Mouse (Mus musculus) myocyte (in vitro differentiated cells): ENCODE results near the gene Nop9. TPM values are rescaled to one million over a fixed set of nuclear protein-coding genes. Genes with fewer than 3 reads are reported as not detected.

Experiments
- H3K27me3 ChIP-seq: one replicate; pipeline ENCODE4 v1.6.1; 2011; ENCODE audit not compliant: control insufficient read depth, insufficient read depth, insufficient read length
- H3K36me3 ChIP-seq: one replicate; pipeline ENCODE4 v1.6.1; 2011; ENCODE audit not compliant: control insufficient read depth, insufficient read depth
- H3K4me2 ChIP-seq: one replicate; pipeline ENCODE4 v1.6.1; 2011; ENCODE audit warnings: low read depth, control low read depth
- H3K4me3 ChIP-seq: one replicate; pipeline ENCODE4 v1.5.1; 2011; ENCODE audit warnings: mild to moderate bottlenecking, control low read depth, moderate library complexity
- H3K79me2 ChIP-seq: one replicate; pipeline ENCODE4 v1.6.1; 2011; ENCODE audit not compliant: control insufficient read depth, insufficient read depth
- H3ac ChIP-seq: one replicate; pipeline ENCODE4 v1.6.1; 2011; ENCODE audit not compliant: control insufficient read depth, insufficient read length
- CEBPB ChIP-seq: IDR thresholded peaks from 2 replicates; pipeline ENCODE4 v1.6.1; 2011; ENCODE audit warnings: mild to moderate bottlenecking, moderate library complexity; ENCODE audit not compliant: poor library complexity, insufficient read depth, severe bottlenecking
- E2F4 ChIP-seq: IDR thresholded peaks from one replicate; pipeline ENCODE4 v1.6.1; 2011; ENCODE audit warnings: mild to moderate bottlenecking, control low read depth, moderate library complexity; ENCODE audit not compliant: insufficient read depth
- MAX ChIP-seq: IDR thresholded peaks from one replicate; pipeline ENCODE4 v1.6.1; 2011; ENCODE audit warnings: low read depth, mild to moderate bottlenecking, control low read depth
- MYOD1 ChIP-seq, 3 experiments: IDR thresholded peaks; one replicate each; pipeline ENCODE4 v1.6.1; 2011; ENCODE audit warnings: control low read depth in 2 of 3, low read depth in 2 of 3, mild to moderate bottlenecking in 2 of 3, moderate library complexity in 1 of 3; ENCODE audit not compliant: insufficient read length in 2 of 3, control insufficient read depth in 1 of 3
- MYOG ChIP-seq, 3 experiments: IDR thresholded peaks; one replicate each; pipeline ENCODE4 v1.6.1; 2011; ENCODE audit warnings: control low read depth in 2 of 3, low read depth in 2 of 3, mild to moderate bottlenecking in 2 of 3; ENCODE audit not compliant: insufficient read length in 2 of 3, control insufficient read depth in 1 of 3, insufficient read depth in 1 of 3
- POLR2A ChIP-seq: IDR thresholded peaks from one replicate; pipeline ENCODE4 v1.6.1; 2011; ENCODE audit warnings: low read depth, mild to moderate bottlenecking, control low read depth, moderate library complexity; ENCODE audit not compliant: insufficient read length
- POLR2AphosphoS2 ChIP-seq: IDR thresholded peaks from one replicate; pipeline ENCODE4 v1.6.1; 2011; ENCODE audit warnings: low read depth, control low read depth; ENCODE audit not compliant: insufficient read length
- REST ChIP-seq: IDR thresholded peaks from one replicate; pipeline ENCODE4 v1.6.1; 2011; ENCODE audit warnings: mild to moderate bottlenecking, control low read depth, moderate library complexity; ENCODE audit not compliant: insufficient read depth, insufficient read length
- SRF ChIP-seq: IDR thresholded peaks from one replicate; pipeline ENCODE4 v1.6.1; 2011; ENCODE audit warnings: low read depth; ENCODE audit not compliant: control insufficient read depth, insufficient read length
- TCF12 ChIP-seq: IDR thresholded peaks from one replicate; pipeline ENCODE4 v1.6.1; 2011; ENCODE audit warnings: mild to moderate bottlenecking, control low read depth; ENCODE audit not compliant: poor library complexity, insufficient read depth, severe bottlenecking
- TCF3 ChIP-seq: IDR thresholded peaks from one replicate; pipeline ENCODE4 v1.6.1; 2011; ENCODE audit warnings: low read depth, control low read depth; ENCODE audit not compliant: insufficient read length
- USF1 ChIP-seq: IDR thresholded peaks from one replicate; pipeline ENCODE4 v1.6.1; 2011; ENCODE audit warnings: low read depth, mild to moderate bottlenecking, control low read depth, moderate library complexity
- polyA plus RNA-seq: library from polyadenylated mRNA; unstranded; fragments of >200 nt; fragmentation: generic; extraction: Trizol; gene quantifications from one replicate; pipeline ENCODE4 v1.2.1, GENCODE M21; 2012; ENCODE audit warnings: missing spikeins

Nop9 gene
- polyA plus RNA-seq, 1 experiment, result 24.9 TPM

DNA sequence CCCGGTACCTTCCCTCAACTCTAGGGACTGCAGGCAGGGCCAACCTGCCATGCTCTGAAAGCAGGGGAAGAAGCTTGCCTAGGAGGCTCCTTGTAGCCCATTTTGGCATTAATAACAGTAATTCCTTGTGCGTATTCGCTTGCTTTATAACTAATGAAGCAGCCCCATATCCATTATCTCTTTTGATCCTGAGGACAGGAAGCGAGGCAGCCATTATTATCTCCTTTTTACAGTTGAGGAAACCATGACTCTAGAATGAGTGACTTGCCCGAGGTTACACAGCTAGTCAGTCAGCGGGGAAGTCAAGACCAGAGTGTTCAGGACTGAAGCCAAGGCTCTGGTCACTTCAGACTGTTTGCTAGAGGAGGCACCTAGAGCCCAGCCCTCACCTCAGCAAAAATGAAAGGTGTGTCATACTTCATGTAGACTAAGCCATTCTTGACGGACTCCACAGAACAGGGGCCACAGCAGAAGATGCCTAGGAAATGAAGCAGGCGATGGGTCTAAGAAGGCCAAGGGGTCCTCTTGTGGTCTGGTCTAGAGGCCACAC, 39.4 kb upstream of the Nop9 start:
- no peak for TF ChIP-seq MYOG (IDR thresholded peaks at IDR 0.05; ENCODE audit: control insufficient read depth in 1 of 3, insufficient read depth in 1 of 3, insufficient read length in 2 of 3, low read depth in 2 of 3)
- TF ChIP-seq POLR2AphosphoS2, result no peak
- no peak for TF ChIP-seq CEBPB
- TF ChIP-seq POLR2A, result no peak
- TF ChIP-seq SRF, result no peak
- TF ChIP-seq MAX, result no peak
- TF ChIP-seq REST, result no peak
- no peak for TF ChIP-seq E2F4
- no peak for TF ChIP-seq MYOD1 (IDR thresholded peaks at IDR 0.05; ENCODE audit: control insufficient read depth in 1 of 3, insufficient read length in 2 of 3, low read depth in 2 of 3)
- no peak for TF ChIP-seq TCF3
- TF ChIP-seq TCF12, result no peak
- no peak for TF ChIP-seq USF1
- H3K27me3 ChIP-seq, result no peaks in the 10 kb centered on the region
- H3K79me2 ChIP-seq, result no peaks in the 10 kb centered on the region
- H3ac ChIP-seq, result no peak overlapping the region
- no peak overlapping the region for H3K4me3 ChIP-seq
- no peaks in the 10 kb centered on the region for H3K36me3 ChIP-seq
- H3K4me2 ChIP-seq, result no peak overlapping the region

DNA sequence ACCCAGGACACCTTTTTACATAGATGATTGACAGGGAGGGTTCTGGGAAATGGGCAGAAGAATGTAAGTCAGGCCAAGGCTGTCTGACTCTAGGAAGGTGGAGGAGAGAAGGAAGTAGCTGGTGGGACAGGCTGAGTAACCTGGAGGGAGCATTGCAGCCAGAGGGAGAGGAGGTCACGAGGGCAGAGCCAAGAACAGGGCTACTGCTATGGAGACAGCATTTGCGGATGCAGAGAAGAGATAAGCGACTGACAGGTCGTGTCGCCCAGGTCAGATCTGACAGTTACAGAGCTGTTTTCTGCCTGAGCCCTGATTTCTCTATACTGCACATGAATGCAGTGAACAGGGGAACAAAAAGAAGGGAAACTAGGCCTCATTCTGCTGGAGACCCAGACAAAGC, 38.1 kb upstream of the Nop9 start:
- Histone ChIP-seq H3K36me3 (no peaks in the 10 kb centered on the region), H3ac (no peak overlapping the region), H3K4me2 (no peak overlapping the region), H3K27me3 (no peaks in the 10 kb centered on the region), H3K79me2 (no peaks in the 10 kb centered on the region), H3K4me3 (no peak overlapping the region)
- no peak for TF ChIP-seq REST
- TF ChIP-seq CEBPB, result no peak
- TF ChIP-seq MYOG (IDR thresholded peaks at IDR 0.05; ENCODE audit: control insufficient read depth in 1 of 3, insufficient read depth in 1 of 3, insufficient read length in 2 of 3, low read depth in 2 of 3), result no peak
- no peak for TF ChIP-seq SRF
- no peak for TF ChIP-seq POLR2AphosphoS2
- TF ChIP-seq MAX, result no peak
- TF ChIP-seq POLR2A, result no peak
- no peak for TF ChIP-seq E2F4
- TF ChIP-seq TCF12, result no peak
- no peak for TF ChIP-seq MYOD1 (IDR thresholded peaks at IDR 0.05; ENCODE audit: control insufficient read depth in 1 of 3, insufficient read length in 2 of 3, low read depth in 2 of 3)
- no peak for TF ChIP-seq USF1
- TF ChIP-seq TCF3, result no peak

DNA sequence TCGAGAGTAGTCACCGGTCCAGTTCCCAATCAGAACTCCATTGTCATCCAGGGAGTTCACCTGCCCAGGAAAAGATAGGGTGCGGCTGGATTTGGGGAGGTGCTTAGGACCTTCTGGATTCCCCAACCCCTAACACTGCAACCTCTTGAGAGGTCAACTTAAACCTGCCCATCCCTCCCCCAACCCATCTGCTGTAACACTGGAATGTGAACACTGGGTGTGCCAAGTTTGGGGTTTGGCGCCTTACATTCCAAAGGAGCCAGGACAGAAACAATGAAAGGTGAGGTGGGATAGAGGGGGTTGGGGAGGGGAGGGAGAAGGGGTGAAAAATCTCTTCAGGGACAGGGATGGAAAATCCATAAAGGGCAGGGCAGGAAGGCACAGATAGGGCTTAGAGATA, 36.0 kb upstream of the Nop9 start:
- no peaks in the 10 kb centered on the region for H3K27me3 ChIP-seq
- H3K4me3 ChIP-seq, result no peak overlapping the region
- H3K79me2 ChIP-seq, result no peaks in the 10 kb centered on the region
- no peak for TF ChIP-seq USF1
- no peak overlapping the region for H3ac ChIP-seq
- no peaks in the 10 kb centered on the region for H3K36me3 ChIP-seq
- no peak overlapping the region for H3K4me2 ChIP-seq

DNA sequence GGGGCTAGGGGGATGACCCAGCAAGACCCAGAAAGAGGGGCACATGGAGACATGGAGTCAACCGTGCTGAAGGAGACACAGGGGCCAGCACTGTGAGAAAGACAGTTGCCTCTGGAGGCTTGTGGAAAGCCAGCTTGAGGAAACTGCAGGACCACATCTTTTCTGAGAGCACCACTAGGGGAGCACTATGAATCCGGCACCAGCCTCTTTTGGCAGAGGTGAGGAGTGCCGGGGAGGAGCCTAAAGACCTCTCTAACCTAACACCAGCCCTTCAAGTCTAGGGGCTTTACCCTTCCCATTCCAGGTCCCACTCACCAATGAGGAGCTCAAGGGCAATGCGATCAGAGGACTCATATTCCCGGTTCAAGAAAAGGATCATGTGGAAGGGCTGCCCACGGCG, 33.7 kb upstream of the Nop9 start:
- TF ChIP-seq POLR2A, result no peak
- no peak for TF ChIP-seq CEBPB
- TF ChIP-seq SRF, result no peak
- TF ChIP-seq REST, result no peak
- no peak for TF ChIP-seq USF1
- TF ChIP-seq TCF3, result no peak
- no peak for TF ChIP-seq MYOG (IDR thresholded peaks at IDR 0.05; ENCODE audit: control insufficient read depth in 1 of 3, insufficient read depth in 1 of 3, insufficient read length in 2 of 3, low read depth in 2 of 3)
- no peak for TF ChIP-seq E2F4
- TF ChIP-seq POLR2AphosphoS2, result no peak
- no peak for TF ChIP-seq TCF12
- TF ChIP-seq MYOD1 (IDR thresholded peaks at IDR 0.05; ENCODE audit: control insufficient read depth in 1 of 3, insufficient read length in 2 of 3, low read depth in 2 of 3), result no peak
- no peak for TF ChIP-seq MAX
- H3K4me3 ChIP-seq, result no peak overlapping the region
- H3ac ChIP-seq, result no peak overlapping the region
- H3K36me3 ChIP-seq, result no peaks in the 10 kb centered on the region
- H3K79me2 ChIP-seq, result no peaks in the 10 kb centered on the region
- no peak overlapping the region for H3K4me2 ChIP-seq
- H3K27me3 ChIP-seq, result no peaks in the 10 kb centered on the region

DNA sequence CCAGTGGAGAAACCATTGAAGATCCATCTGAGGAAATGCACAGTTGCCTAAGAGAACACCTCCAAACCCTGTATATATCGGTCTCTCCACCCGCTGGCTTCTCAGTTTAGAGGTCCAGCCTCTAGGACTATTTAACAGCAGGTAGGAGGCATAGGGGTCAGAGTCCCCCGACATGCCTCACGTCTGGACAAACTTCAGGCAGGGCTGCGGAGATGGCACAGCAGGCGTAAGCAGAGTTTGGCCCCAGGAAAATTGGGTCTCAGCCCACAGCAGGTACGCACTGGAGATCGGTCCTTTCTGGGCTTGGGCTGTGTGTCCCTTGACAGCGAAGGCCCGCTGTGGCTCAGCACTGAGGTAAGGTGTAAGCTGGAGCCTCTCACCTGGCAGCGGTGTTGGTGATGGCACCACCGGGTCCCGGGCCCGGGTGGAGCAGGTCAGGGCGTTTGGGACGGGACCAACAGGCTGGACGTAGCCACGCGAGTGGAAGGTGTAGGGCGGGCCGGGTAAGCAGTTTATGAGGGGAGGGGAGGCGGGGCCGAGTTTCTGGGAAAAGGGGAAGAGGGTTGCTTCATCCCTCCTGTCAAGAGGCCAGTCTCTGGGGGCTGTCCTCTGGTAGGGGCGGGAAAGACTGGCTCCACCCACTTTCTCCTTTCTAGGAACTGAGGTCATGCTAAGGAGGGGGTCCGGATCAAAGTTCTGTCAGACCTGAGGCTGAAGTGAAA, 32.3 kb upstream of the Nop9 start:
- Histone ChIP-seq H3ac (no peak overlapping the region), H3K79me2 (no peaks in the 10 kb centered on the region), H3K4me3 (no peak overlapping the region), H3K4me2 (no peak overlapping the region), H3K36me3 (no peaks in the 10 kb centered on the region), H3K27me3 (no peaks in the 10 kb centered on the region)
- TF ChIP-seq SRF, result no peak
- no peak for TF ChIP-seq USF1
- no peak for TF ChIP-seq TCF12
- TF ChIP-seq E2F4, result no peak
